Mouse (Mus musculus) forebrain, embryonic 13.5 days (tissue): Measurements from ENCODE around the gene Gm9376. TPM values are rescaled to one million over a fixed set of nuclear protein-coding genes. Genes with fewer than 3 reads are reported as not detected.

Experiments used
- ATAC-seq: fragments of 200-750 bp; cut with Nextera tagmentation; 2 replicates; pipeline ENCODE4 v1.8.0; 2017
- H3K27ac ChIP-seq: fragments of 300-500 bp; sonication (generic); 2 replicates; pipeline ENCODE4 v1.5.1; 2015; ENCODE audit warnings: inconsistent platforms, mild to moderate bottlenecking, moderate library complexity
- H3K27me3 ChIP-seq: fragments of 300-500 bp; sonication (generic); 2 replicates; pipeline ENCODE4 v1.6.1; 2015; ENCODE audit warnings: mild to moderate bottlenecking, inconsistent platforms
- H3K36me3 ChIP-seq: fragments of 300-500 bp; sonication (generic); 2 replicates; pipeline ENCODE4 v1.6.1; 2015; ENCODE audit warnings: mild to moderate bottlenecking, inconsistent platforms; ENCODE audit not compliant: poor library complexity, severe bottlenecking
- H3K4me1 ChIP-seq: fragments of 300-500 bp; sonication (generic); 2 replicates; pipeline ENCODE4 v1.6.1; 2015; ENCODE audit warnings: inconsistent platforms
- H3K4me2 ChIP-seq: fragments of 300-500 bp; sonication (generic); 2 replicates; pipeline ENCODE4 v1.6.1; 2015; ENCODE audit warnings: inconsistent platforms, mild to moderate bottlenecking, moderate library complexity
- H3K4me3 ChIP-seq: fragments of 300-500 bp; sonication (generic); 2 replicates; pipeline ENCODE4 v1.5.1; 2015; ENCODE audit warnings: mild to moderate bottlenecking, inconsistent platforms
- H3K9ac ChIP-seq: fragments of 300-500 bp; sonication (generic); 2 replicates; pipeline ENCODE4 v1.6.1; 2015; ENCODE audit warnings: mild to moderate bottlenecking, inconsistent platforms
- H3K9me3 ChIP-seq: fragments of 300-500 bp; sonication (generic); replicated peaks from 2 replicates; pipeline ENCODE4 v1.6.1; 2016; ENCODE audit warnings: inconsistent platforms
- WGBS: fragments of 180-500 bp; shearing (Covaris S2); methylation state at CpG from one replicate; pipeline ENCODE4 v1.1.7; 2015; 5-methylcytosine and 5-hydroxymethylcytosine counted together
- polyA plus RNA-seq: library from polyadenylated mRNA; unstranded; fragments of >200 nt; fragmentation: Nextera tagmentation; extraction: Ambion mirVana; gene quantifications from 2 replicates; pipeline ENCODE4 v1.2.1, GENCODE M21; 2015

The Gm9376 gene
- polyA plus RNA-seq, 1 experiment from 2014 or later, result not detected

DNA sequence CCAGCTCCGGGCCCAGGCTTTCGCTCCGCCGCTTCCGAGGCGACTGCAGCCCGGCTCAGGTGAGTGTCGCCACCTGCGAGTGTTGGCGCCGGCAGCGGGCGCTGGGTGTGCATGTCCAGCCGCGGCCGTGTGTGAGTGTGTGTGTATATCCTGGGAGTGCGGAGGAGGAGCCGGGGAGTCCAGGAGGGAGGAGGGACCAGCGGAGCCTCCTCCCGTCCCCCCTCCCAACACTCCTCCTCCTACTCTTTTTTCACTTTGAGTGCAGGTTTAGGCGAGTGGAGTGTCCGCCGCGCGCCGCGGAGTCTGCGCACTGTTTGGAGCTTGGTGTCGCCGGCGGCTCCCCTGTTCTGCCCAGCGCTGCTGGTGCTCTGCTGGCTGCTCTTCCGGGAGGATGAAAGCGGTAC is 29.9 kb upstream of the Gm9376 start, which contains the start of gene Sox21:
Gene Sox21, minus strand, starts transcription at position 145 of the 404 bp plus-strand sequence.
- WGBS, result 1% methylated on average over 34 of the region's 34 CpGs
- peaks cover 12% of the 10 kb centered on the region for H3K36me3 ChIP-seq
- no peaks in the 10 kb centered on the region for H3K9me3 ChIP-seq
- peak within 1 kb of the TSS; percentile 95 for H3K9ac ChIP-seq
- peak within 1 kb of the TSS; percentile 81 for H3K4me3 ChIP-seq
- H3K27ac ChIP-seq, result peak within 1 kb of the TSS; percentile 90
- peak; percentile 85 for ATAC-seq
- peak within 1 kb of the TSS; percentile 91 for H3K4me2 ChIP-seq
- H3K27me3 ChIP-seq, result peaks cover 34% of the 10 kb centered on the region
- H3K4me1 ChIP-seq, result peaks cover 50% of the 10 kb centered on the region

- no peak for ATAC-seq
- Histone ChIP-seq H3K36me3 (peaks cover 12% of the 10 kb centered on the region), H3K4me3 (peak overlapping the region; percentile 81), H3K4me1 (peaks cover 41% of the 10 kb centered on the region), H3K9ac (peak overlapping the region; percentile 95; the same call in 1 of the 2 replicates), H3K9me3 (no peaks in the 10 kb centered on the region), H3K27me3 (peaks cover 29% of the 10 kb centered on the region), H3K27ac (no peak overlapping the region), H3K4me2 (peak overlapping the region; percentile 91)
- 7% methylated on average over 6 of the region's 6 CpGs for WGBS
These were observed 29.0 kb upstream of the Gm9376 start for GRCm38 (mm10) chr14:118237786-118238185.

DNA sequence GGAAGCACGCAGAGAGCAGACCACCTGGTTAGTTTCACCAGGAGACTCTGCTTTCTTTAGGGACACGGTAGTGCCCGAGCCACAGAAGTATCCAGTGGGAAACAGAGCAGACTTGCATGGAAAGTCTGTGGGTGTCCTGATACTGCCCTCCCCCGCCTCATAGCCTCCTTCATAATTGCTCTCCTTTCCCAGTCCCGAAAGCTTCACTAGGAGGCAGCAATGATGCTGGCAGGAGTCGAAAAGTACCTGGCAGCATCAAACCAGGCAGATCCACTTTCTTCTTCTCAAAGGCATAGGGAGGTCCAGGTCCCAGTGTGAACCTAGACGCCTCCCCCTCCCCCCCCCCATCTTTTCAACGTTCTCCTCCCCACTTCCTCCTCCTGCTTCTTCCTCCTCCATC is 27.4 kb upstream of the Gm9376 start:
- ATAC-seq, result no peak
- Histone ChIP-seq H3K4me3 (no peak overlapping the region), H3K27ac (no peak overlapping the region), H3K9ac (no peak overlapping the region), H3K27me3 (peaks cover 29% of the 10 kb centered on the region), H3K4me1 (peaks cover 34% of the 10 kb centered on the region), H3K4me2 (no peak overlapping the region), H3K36me3 (peaks cover 12% of the 10 kb centered on the region), H3K9me3 (peaks cover 15% of the 10 kb centered on the region)
- WGBS, result 13% methylated on average over 8 of the region's 8 CpGs

GRCm38 (mm10) chr14:118241416-118241815 is 25.3 kb upstream of the Gm9376 start:
- Histone ChIP-seq H3K27me3 (peaks cover 23% of the 10 kb centered on the region), H3K4me2 (no peak overlapping the region), H3K36me3 (no peaks in the 10 kb centered on the region), H3K9me3 (peaks cover 18% of the 10 kb centered on the region), H3K27ac (no peak overlapping the region), H3K9ac (no peak overlapping the region), H3K4me3 (no peak overlapping the region), H3K4me1 (peaks cover 17% of the 10 kb centered on the region)
- no peak for ATAC-seq
- 93% methylated on average over 2 of the region's 2 CpGs for WGBS

- Histone ChIP-seq H3K36me3 (no peaks in the 10 kb centered on the region), H3K4me3 (no peak overlapping the region), H3K9ac (no peak overlapping the region), H3K27ac (no peak overlapping the region), H3K4me2 (no peak overlapping the region), H3K27me3 (no peaks in the 10 kb centered on the region), H3K9me3 (0 out of 2 replicates have a peak, but pooled peaks cover 7% of the 10 kb centered on the region), H3K4me1 (no peaks in the 10 kb centered on the region)
- ATAC-seq, result no peak
- 90% methylated on average over 6 of the region's 6 CpGs for WGBS
These were observed 13.4 kb upstream of the Gm9376 start for GRCm38 (mm10) chr14:118253381-118253780.

DNA sequence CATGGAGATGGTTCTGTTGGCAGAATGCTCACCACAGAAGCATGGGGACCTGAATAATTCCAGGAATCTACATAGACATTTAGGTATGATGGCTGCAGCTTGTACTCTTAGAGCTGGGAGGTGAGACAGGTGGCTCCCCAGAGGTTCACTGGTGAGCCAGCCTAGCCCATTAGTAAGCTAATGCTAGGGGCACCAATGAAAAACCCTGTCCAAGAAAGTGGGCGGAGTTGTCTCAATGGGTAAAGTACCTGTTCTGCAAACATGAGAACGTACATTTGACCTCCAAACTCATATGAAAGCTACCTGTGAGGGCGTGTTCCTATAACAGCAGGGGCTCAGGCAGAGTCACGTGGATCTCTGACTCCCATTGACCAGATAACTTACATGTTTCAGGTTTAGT is 2.1 kb downstream of the Gm9376 start:
- no peaks in the 10 kb centered on the region for H3K27me3 ChIP-seq
- no peaks in the 10 kb centered on the region for H3K4me1 ChIP-seq
- H3K9ac ChIP-seq, result no peak overlapping the region
- H3K27ac ChIP-seq, result no peak overlapping the region
- no peaks in the 10 kb centered on the region for H3K9me3 ChIP-seq
- no peak overlapping the region for H3K4me2 ChIP-seq
- WGBS, result 80% methylated on average over 4 of the region's 4 CpGs
- H3K36me3 ChIP-seq, result no peaks in the 10 kb centered on the region
- ATAC-seq, result no peak
- no peak overlapping the region for H3K4me3 ChIP-seq

- no peaks in the 10 kb centered on the region for H3K4me1 ChIP-seq
- no peak overlapping the region for H3K4me2 ChIP-seq
- no peaks in the 10 kb centered on the region for H3K36me3 ChIP-seq
- no peaks in the 10 kb centered on the region for H3K27me3 ChIP-seq
- no peak overlapping the region for H3K27ac ChIP-seq
- no peak overlapping the region for H3K4me3 ChIP-seq
- no peak overlapping the region for H3K9ac ChIP-seq
- WGBS, result 85% methylated on average over 6 of the region's 6 CpGs
- H3K9me3 ChIP-seq, result no peaks in the 10 kb centered on the region
- ATAC-seq, result no peak
These were observed 6.1 kb downstream of the Gm9376 start for GRCm38 (mm10) chr14:118272594-118273555.

- Histone ChIP-seq H3K27ac (no peak overlapping the region), H3K9ac (no peak overlapping the region), H3K36me3 (no peaks in the 10 kb centered on the region), H3K4me3 (no peak overlapping the region), H3K9me3 (peaks cover 10% of the 10 kb centered on the region), H3K4me1 (no peaks in the 10 kb centered on the region), H3K27me3 (no peaks in the 10 kb centered on the region), H3K4me2 (no peak overlapping the region)
- 86% methylated on average over 7 of the region's 7 CpGs for WGBS
- ATAC-seq, result no peak
These were observed 11.1 kb downstream of the Gm9376 start for GRCm38 (mm10) chr14:118277704-118278498.

- 90% methylated on average over 3 of the region's 3 CpGs for WGBS
- H3K27ac ChIP-seq, result no peak overlapping the region
- peaks cover 10% of the 10 kb centered on the region for H3K9me3 ChIP-seq
- H3K4me1 ChIP-seq, result no peaks in the 10 kb centered on the region
- H3K27me3 ChIP-seq, result no peaks in the 10 kb centered on the region
- H3K4me2 ChIP-seq, result no peak overlapping the region
- no peaks in the 10 kb centered on the region for H3K36me3 ChIP-seq
- H3K4me3 ChIP-seq, result no peak overlapping the region
- no peak for ATAC-seq
- no peak overlapping the region for H3K9ac ChIP-seq
These were observed 15.5 kb downstream of the Gm9376 start for GRCm38 (mm10) chr14:118282272-118282671.

DNA sequence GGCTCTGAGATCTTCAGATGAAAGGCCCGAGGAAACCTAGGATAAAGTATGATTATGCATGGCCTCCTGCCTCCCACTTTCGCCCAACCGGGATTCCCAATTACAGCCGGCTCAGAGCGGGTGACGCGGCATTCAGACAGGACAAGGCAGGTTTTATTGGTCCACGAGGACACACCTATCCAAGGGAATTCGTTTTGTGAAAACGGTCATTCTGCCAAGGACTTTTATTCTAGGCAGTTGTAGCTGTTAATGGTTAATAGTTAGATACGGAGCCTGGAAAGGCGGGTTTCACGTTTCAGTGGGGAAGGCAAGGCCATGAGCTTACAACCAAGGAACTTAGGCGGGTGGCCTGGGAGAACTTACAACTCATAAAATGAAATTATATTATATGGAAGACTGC is 16.2 kb downstream of the Gm9376 start:
- Histone ChIP-seq H3K27ac (no peak overlapping the region), H3K4me1 (no peaks in the 10 kb centered on the region), H3K4me3 (no peak overlapping the region), H3K9me3 (peaks cover 10% of the 10 kb centered on the region), H3K36me3 (no peaks in the 10 kb centered on the region), H3K9ac (no peak overlapping the region), H3K27me3 (no peaks in the 10 kb centered on the region), H3K4me2 (no peak overlapping the region)
- 72% methylated on average over 14 of the region's 14 CpGs for WGBS
- ATAC-seq, result no peak

DNA sequence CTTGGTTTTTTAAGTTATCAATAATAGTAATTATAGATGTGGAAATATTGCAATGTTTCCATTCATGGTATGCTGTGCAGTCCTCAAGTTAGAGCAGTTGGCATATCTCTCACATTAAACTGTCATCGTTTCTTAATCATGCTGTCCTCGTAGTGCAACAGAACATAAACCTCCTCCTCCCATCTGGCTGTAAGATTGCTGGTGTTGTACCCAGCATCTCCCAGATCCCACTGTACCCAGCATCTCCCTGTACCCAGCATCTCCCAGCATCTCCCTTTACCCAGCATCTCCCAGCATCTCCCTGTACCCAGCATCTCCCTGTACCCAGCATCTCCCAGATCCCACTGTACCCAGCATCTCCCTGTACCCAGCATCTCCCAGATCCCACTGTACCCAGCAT is 19.3 kb downstream of the Gm9376 start:
- 86% methylated on average over 2 of the region's 2 CpGs for WGBS
- no peaks in the 10 kb centered on the region for H3K36me3 ChIP-seq
- no peak overlapping the region for H3K4me2 ChIP-seq
- no peak overlapping the region for H3K27ac ChIP-seq
- no peak overlapping the region for H3K9ac ChIP-seq
- ATAC-seq, result no peak
- no peaks in the 10 kb centered on the region for H3K9me3 ChIP-seq
- no peaks in the 10 kb centered on the region for H3K4me1 ChIP-seq
- no peaks in the 10 kb centered on the region for H3K27me3 ChIP-seq
- no peak overlapping the region for H3K4me3 ChIP-seq

DNA sequence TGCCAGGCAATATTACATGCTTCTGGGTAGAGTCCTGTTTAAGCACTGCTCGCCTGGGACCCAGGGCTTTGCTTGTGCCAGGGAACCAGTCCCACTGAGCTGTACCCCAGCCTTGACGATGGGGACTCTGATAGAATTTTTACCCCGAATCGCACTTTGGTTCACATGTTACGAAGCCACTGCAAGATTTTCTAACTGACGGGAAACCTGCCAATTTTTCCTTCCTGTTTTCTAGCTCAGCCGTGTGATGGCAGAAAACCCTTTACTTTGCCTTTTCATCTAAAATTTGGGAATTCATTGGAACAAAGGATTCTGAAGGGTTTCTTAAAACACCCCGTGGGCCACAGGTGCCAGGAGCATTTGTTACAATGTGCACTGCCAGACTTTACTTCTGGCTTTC is 22.4 kb downstream of the Gm9376 start:
- ATAC-seq, result no peak
- Histone ChIP-seq H3K4me3 (no peak overlapping the region), H3K27me3 (0 out of 2 replicates have a peak, but pooled peaks cover 4% of the 10 kb centered on the region), H3K9me3 (no peaks in the 10 kb centered on the region), H3K27ac (no peak overlapping the region), H3K36me3 (no peaks in the 10 kb centered on the region), H3K9ac (no peak overlapping the region), H3K4me1 (no peaks in the 10 kb centered on the region), H3K4me2 (no peak overlapping the region)
- WGBS, result 86% methylated on average over 8 of the region's 8 CpGs
